Mouse (Mus musculus) MEL (cell line): ENCODE data around the gene N4bp1. TPM values are rescaled to one million over a fixed set of nuclear protein-coding genes. Genes with fewer than 3 reads are reported as not detected.

Experiments used
- DNase-seq: peaks from one replicate; pipeline ENCODE4 v3.0.0; 2011; ENCODE audit warnings: low read depth, low spot score
- H3K27ac ChIP-seq: 2 replicates; pipeline ENCODE4 v1.5.1; 2012; ENCODE audit warnings: low read depth, mild to moderate bottlenecking, control low read depth, low read length, moderate library complexity; ENCODE audit not compliant: control insufficient read depth
- H3K27me3 ChIP-seq, 2 experiments: fragments of 150-350 bp in 1 of 2; sonication (generic) in 1 of 2; 2 replicates each; pipeline ENCODE4 v1.6.1; 2012; ENCODE audit warnings: low read length in 2 of 2, mild to moderate bottlenecking in 2 of 2, improper control_type of control experiment in 1 of 2, moderate library complexity in 1 of 2; ENCODE audit not compliant: insufficient read depth in 2 of 2, control insufficient read depth in 1 of 2
- H3K36me3 ChIP-seq, 2 experiments: 2 replicates each; pipeline ENCODE4 v1.6.1; 2012 to 2014; ENCODE audit warnings: low read length in 2 of 2, improper control_type of control experiment in 1 of 2, inconsistent platforms in 1 of 2, mild to moderate bottlenecking in 1 of 2; ENCODE audit not compliant: insufficient read depth in 2 of 2, control insufficient read depth in 1 of 2
- H3K4me1 ChIP-seq, 2 experiments: fragments of 150-350 bp in 1 of 2; sonication (generic) in 1 of 2; 2 replicates each; pipeline ENCODE4 v1.6.1; 2012; ENCODE audit warnings: low read length in 2 of 2, improper control_type of control experiment in 1 of 2, mild to moderate bottlenecking in 1 of 2; ENCODE audit not compliant: insufficient read depth in 2 of 2, control insufficient read depth in 1 of 2
- H3K4me3 ChIP-seq, 2 experiments: fragments of 150-350 bp in 1 of 2; sonication (generic) in 1 of 2; 2 replicates each; pipeline ENCODE4 v1.5.1; 2012; ENCODE audit warnings: low read depth in 2 of 2, low read length in 2 of 2, mild to moderate bottlenecking in 2 of 2, moderate library complexity in 2 of 2, control low read depth in 1 of 2, improper control_type of control experiment in 1 of 2; ENCODE audit not compliant: control insufficient read depth in 1 of 2, insufficient read depth in 1 of 2
- H3K79me2 ChIP-seq: 2 replicates; pipeline ENCODE4 v1.6.1; 2012; ENCODE audit warnings: mild to moderate bottlenecking, low read length, moderate library complexity; ENCODE audit not compliant: control insufficient read depth, poor library complexity, insufficient read depth
- H3K9ac ChIP-seq: 2 replicates; pipeline ENCODE4 v1.6.1; 2012; ENCODE audit warnings: low read depth, mild to moderate bottlenecking, control low read depth, low read length, moderate library complexity; ENCODE audit not compliant: control insufficient read depth, poor library complexity, severe bottlenecking
- H3K9me3 ChIP-seq: fragments of 150-350 bp; sonication (generic); replicated peaks from 2 replicates; pipeline ENCODE4 v1.6.1; 2012; ENCODE audit warnings: mild to moderate bottlenecking, low read length, improper control_type of control experiment, moderate library complexity; ENCODE audit not compliant: insufficient read depth
- BHLHE40 ChIP-seq: IDR thresholded peaks from 2 replicates; pipeline ENCODE4 v1.6.1; 2012; ENCODE audit warnings: low read depth, mild to moderate bottlenecking, inconsistent platforms, low read length, improper control_type of control experiment, borderline replicate concordance
- CHD1 ChIP-seq: IDR thresholded peaks from 2 replicates; pipeline ENCODE4 v1.6.1; 2012; ENCODE audit warnings: low read depth, mild to moderate bottlenecking, inconsistent platforms, low read length, improper control_type of control experiment
- HCFC1 ChIP-seq: IDR thresholded peaks from 2 replicates; pipeline ENCODE4 v1.6.1; 2012; ENCODE audit warnings: low read depth, mild to moderate bottlenecking, inconsistent platforms, low read length, improper control_type of control experiment, moderate library complexity
- KAT2A ChIP-seq: conservative IDR thresholded peaks from 2 replicates; pipeline ENCODE4 v1.6.1; 2012; ENCODE audit warnings: low read depth, low read length, improper control_type of control experiment, inconsistent platforms
- MAX ChIP-seq: IDR thresholded peaks from 2 replicates; pipeline ENCODE4 v1.6.1; 2011; ENCODE audit warnings: low read length, improper control_type of control experiment
- MAZ ChIP-seq: IDR thresholded peaks from 2 replicates; pipeline ENCODE4 v1.6.1; 2012; ENCODE audit warnings: low read depth, mild to moderate bottlenecking, inconsistent platforms, low read length, improper control_type of control experiment
- MYB ChIP-seq: IDR thresholded peaks from 2 replicates; pipeline ENCODE4 v1.6.1; 2011; ENCODE audit warnings: mild to moderate bottlenecking, low read depth, low read length, improper control_type of control experiment
- MYC ChIP-seq: IDR thresholded peaks from 2 replicates; pipeline ENCODE4 v1.6.1; 2011; ENCODE audit warnings: low read depth, mild to moderate bottlenecking, low read length, improper control_type of control experiment, moderate library complexity
- POLR2AphosphoS2 ChIP-seq: IDR thresholded peaks from 2 replicates; pipeline ENCODE4 v1.6.1; 2011; ENCODE audit warnings: low read length, improper control_type of control experiment
- RAD21 ChIP-seq: IDR thresholded peaks from 2 replicates; pipeline ENCODE4 v1.6.1; 2011; ENCODE audit warnings: mild to moderate bottlenecking, low read depth, low read length, improper control_type of control experiment
- RCOR1 ChIP-seq: IDR thresholded peaks from 2 replicates; pipeline ENCODE4 v1.6.1; 2012; ENCODE audit warnings: low read depth, mild to moderate bottlenecking, inconsistent platforms, low read length, improper control_type of control experiment
- SIN3A ChIP-seq: IDR thresholded peaks from 2 replicates; pipeline ENCODE4 v1.6.1; 2012; ENCODE audit warnings: low read length, improper control_type of control experiment, inconsistent platforms
- TAL1 ChIP-seq: IDR thresholded peaks from 2 replicates; pipeline ENCODE4 v1.6.1; 2012; ENCODE audit warnings: mild to moderate bottlenecking, inconsistent platforms, low read length, moderate library complexity, mixed read lengths
- TBP ChIP-seq: IDR thresholded peaks from 2 replicates; pipeline ENCODE4 v1.8.0; 2011; ENCODE audit warnings: low read depth, low read length, improper control_type of control experiment
- USF2 ChIP-seq, 2 experiments: IDR thresholded peaks; 2 replicates each; pipeline ENCODE4 v1.6.1; 2011 to 2012; ENCODE audit warnings: improper control_type of control experiment in 2 of 2, low read length in 2 of 2, borderline replicate concordance in 1 of 2, inconsistent platforms in 1 of 2, low read depth in 1 of 2, mild to moderate bottlenecking in 1 of 2; ENCODE audit not compliant: insufficient read depth in 1 of 2
- ZC3H11A ChIP-seq: IDR thresholded peaks from 2 replicates; pipeline ENCODE4 v1.6.1; 2012; ENCODE audit warnings: low read depth, mild to moderate bottlenecking, inconsistent platforms, low read length, improper control_type of control experiment
- ZKSCAN1 ChIP-seq: IDR thresholded peaks from 2 replicates; pipeline ENCODE4 v1.6.1; 2012; ENCODE audit warnings: low read depth, mild to moderate bottlenecking, inconsistent platforms, low read length, improper control_type of control experiment, moderate library complexity
- ZMIZ1 ChIP-seq: IDR thresholded peaks from 2 replicates; pipeline ENCODE4 v1.6.1; 2012; ENCODE audit warnings: low read depth, mild to moderate bottlenecking, inconsistent platforms, low read length, improper control_type of control experiment, moderate library complexity
- ZNF384 ChIP-seq: IDR thresholded peaks from 2 replicates; pipeline ENCODE4 v1.6.1; 2012; ENCODE audit warnings: low read depth, mild to moderate bottlenecking, inconsistent platforms, low read length, improper control_type of control experiment
- polyA plus RNA-seq, 2 experiments: library from polyadenylated mRNA; stranded (reverse) in 1 of 2; unstranded in 1 of 2; fragments of >175 nt in 1 of 2; fragments of >200 nt in 1 of 2; gene quantifications; 2 replicates each; pipeline versions ENCODE4 v1.2.1 to v1.2.4; 2012; ENCODE audit warnings: low replicate concordance in 2 of 2, low read depth in 1 of 2; ENCODE audit not compliant: insufficient read length in 2 of 2, insufficient read depth in 1 of 2, missing spikeins in 1 of 2
- total RNA-seq: library from RNA; depleted of rRNA; stranded (reverse); fragments of 300-350 nt; gene quantifications from 2 replicates; pipeline ENCODE4 v1.2.3, GENCODE M21; 2012

The N4bp1 gene
- total and polyA plus RNA-seq, 3 experiments, result 13.4 to 24.0 TPM; not detected in 1

DNA sequence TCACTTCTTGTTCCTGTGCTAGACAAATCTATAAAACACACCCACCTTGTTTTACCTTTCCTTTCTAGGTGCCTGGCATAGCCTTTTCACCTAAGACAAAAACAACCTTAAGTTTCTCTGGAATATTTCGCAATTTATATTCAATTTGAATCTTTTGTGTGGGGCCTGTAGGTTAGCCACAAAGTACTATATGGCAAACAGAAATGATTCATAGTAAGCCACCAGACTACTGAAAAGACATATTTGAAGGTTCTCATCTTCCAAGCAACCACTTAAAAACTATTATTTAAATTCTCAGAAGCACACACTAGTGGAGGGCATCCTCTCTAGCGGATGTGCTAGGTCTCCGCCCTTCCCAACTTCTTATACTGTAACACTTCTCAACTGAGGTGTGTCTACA, 32.6 kb downstream of the N4bp1 start:
- TF ChIP-seq ZNF384, result no peak
- TF ChIP-seq HCFC1, result no peak
- no peak for TF ChIP-seq BHLHE40
- TF ChIP-seq CHD1, result no peak
- no peak for TF ChIP-seq MAZ
- TF ChIP-seq MYB, result no peak
- TF ChIP-seq RCOR1, result no peak
- no peak for TF ChIP-seq POLR2AphosphoS2
- TF ChIP-seq MYC, result no peak
- no peak for TF ChIP-seq KAT2A
- no peak for TF ChIP-seq TBP
- no peak for TF ChIP-seq USF2 (IDR thresholded peaks at IDR 0.05; ENCODE audit: borderline replicate concordance in 1 of 2, insufficient read depth in 1 of 2, low read depth in 1 of 2, low read length in 2 of 2)
- TF ChIP-seq SIN3A, result no peak
- TF ChIP-seq TAL1, result no peak
- no peak for TF ChIP-seq ZMIZ1
- TF ChIP-seq MAX, result no peak
- Histone ChIP-seq H3K4me1 (peaks cover 2% of the 10 kb centered on the region in 2 experiments; a peak in 2 of 4 replicates), H3K27ac (no peak overlapping the region)

DNA sequence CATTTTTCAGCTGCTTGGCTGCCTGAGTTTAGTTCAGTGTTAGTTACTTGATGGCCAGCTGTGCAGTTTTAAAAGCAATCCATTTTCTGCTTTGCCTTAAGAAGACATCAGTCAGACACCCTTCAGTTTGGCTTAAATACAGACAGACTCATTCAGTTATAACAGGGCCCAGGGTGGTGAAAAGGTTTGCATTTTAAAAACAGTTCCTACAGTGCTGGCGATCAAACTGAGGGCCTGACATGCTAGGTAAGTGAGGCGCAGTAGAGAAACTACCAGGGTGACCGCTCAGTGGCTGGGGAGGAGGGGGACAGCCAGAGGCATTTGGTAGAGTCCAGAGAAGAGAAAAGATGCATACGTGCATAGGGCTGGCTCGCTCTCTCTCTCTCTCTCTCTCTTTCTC, 36.2 kb downstream of the N4bp1 start:
- no peak for DNase-seq
- no peak overlapping the region for H3K27ac ChIP-seq
- peaks cover 2% of the 10 kb centered on the region in 2 experiments; a peak in 2 of 4 replicates for H3K4me1 ChIP-seq
- H3K27me3 ChIP-seq, result no peaks in the 10 kb centered on the region
- no peaks in the 10 kb centered on the region for H3K79me2 ChIP-seq
- H3K36me3 ChIP-seq, result peaks cover 2 to 5% of the 10 kb centered on the region in 2 experiments; a peak in 3 of 4 replicates
- no peak overlapping the region for H3K4me3 ChIP-seq
- H3K9me3 ChIP-seq, result no peaks in the 10 kb centered on the region
- TF ChIP-seq ZC3H11A (no peak), BHLHE40 (no peak), RAD21 (no peak), KAT2A (no peak), ZKSCAN1 (no peak)
- H3K9ac ChIP-seq, result no peak overlapping the region

More for the DNA sequence above, 32.6 kb downstream of the N4bp1 start:
- DNase-seq, result no peak
- Histone ChIP-seq H3K9me3 (no peaks in the 10 kb centered on the region), H3K36me3 (peaks cover 0 to 2% of the 10 kb centered on the region in 2 experiments; a peak in 2 of 4 replicates), H3K27me3 (no peaks in the 10 kb centered on the region), H3K4me3 (no peak overlapping the region), H3K9ac (no peak overlapping the region), H3K79me2 (no peaks in the 10 kb centered on the region)
